Mouse (Mus musculus) forebrain, embryonic 10.5 days (tissue): ENCODE measurements around the gene Srarp. TPM values are rescaled to one million over a fixed set of nuclear protein-coding genes. Genes with fewer than 3 reads are reported as not detected.

Experiments
- DNase-seq: peaks from one replicate; pipeline ENCODE4 v3.0.0-alpha.2; 2017; ENCODE audit warnings: low spot score; ENCODE audit errors: extremely low spot score
- H3K27ac ChIP-seq: fragments of 300-500 bp; sonication (generic); 2 replicates; pipeline ENCODE4 v1.5.1; 2016; ENCODE audit warnings: mild to moderate bottlenecking
- H3K27me3 ChIP-seq: fragments of 300-500 bp; sonication (generic); 2 replicates; pipeline ENCODE4 v1.6.1; 2016; ENCODE audit warnings: mild to moderate bottlenecking; ENCODE audit not compliant: poor library complexity, severe bottlenecking
- H3K36me3 ChIP-seq: fragments of 300-500 bp; sonication (generic); replicated peaks from 2 replicates; pipeline ENCODE4 v1.6.1; 2016; ENCODE audit warnings: mild to moderate bottlenecking, moderate library complexity
- H3K4me1 ChIP-seq: fragments of 300-500 bp; sonication (generic); 2 replicates; pipeline ENCODE4 v1.6.1; 2016
- H3K4me3 ChIP-seq: fragments of 300-500 bp; sonication (generic); 2 replicates; pipeline ENCODE4 v1.5.1; 2016; ENCODE audit warnings: mild to moderate bottlenecking, moderate library complexity
- H3K9me3 ChIP-seq: fragments of 300-500 bp; sonication (generic); 2 replicates; pipeline ENCODE4 v1.6.1; 2016; ENCODE audit warnings: mild to moderate bottlenecking, moderate library complexity
- WGBS: fragments of 180-500 bp; shearing (Covaris S2); methylation state at CpG from one replicate; pipeline ENCODE4 v1.1.7; 2016; 5-methylcytosine and 5-hydroxymethylcytosine counted together
- polyA plus RNA-seq: library from polyadenylated mRNA; unstranded; fragments of >200 nt; fragmentation: Nextera tagmentation; extraction: Ambion mirVana; gene quantifications from 2 replicates; pipeline ENCODE4 v1.2.1, GENCODE M21; 2016

Srarp gene
- polyA plus RNA-seq, 1 experiment from 2014 or later, result not detected

DNA sequence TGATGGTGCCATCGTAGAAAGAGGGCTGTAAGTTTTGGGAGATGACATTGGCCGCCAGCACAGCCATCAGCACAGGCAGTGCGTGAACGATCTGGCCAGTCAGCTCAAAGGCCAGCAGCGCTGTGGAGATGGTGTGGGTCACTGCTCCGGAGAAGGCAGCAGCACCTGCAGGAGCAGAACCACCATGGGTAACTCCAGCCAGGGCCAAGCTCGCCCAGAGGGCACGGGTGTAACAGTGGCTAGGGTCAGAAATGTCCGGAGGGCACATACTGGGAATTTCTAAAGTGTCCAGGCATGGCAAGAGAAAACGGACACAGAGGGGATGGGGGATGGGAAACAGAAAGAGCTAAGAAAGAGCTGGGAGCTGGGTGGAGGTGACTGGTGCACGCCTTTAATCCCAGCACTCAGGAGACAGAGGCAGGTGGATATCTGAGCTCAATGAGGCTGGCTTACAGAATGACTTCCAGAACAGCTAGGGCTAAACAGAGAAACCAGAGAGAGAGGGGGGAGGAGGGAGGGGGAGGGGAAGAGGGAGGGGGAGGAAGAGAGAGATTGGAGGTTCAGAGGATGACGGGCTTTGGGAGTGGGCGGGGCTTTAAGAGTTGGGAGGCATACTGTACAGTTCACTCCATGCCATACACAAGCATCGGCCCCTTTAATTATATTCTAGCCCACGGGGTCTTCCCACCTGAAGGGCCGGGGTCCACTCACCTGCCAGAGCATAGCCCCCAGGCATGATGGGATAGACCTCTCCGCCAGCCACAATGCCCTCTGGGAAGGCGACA is 46.3 kb downstream of the Srarp start:
- Histone ChIP-seq H3K27me3 (peaks cover 23% of the 10 kb centered on the region), H3K27ac (no peak overlapping the region), H3K36me3 (no peaks in the 10 kb centered on the region), H3K9me3 (no peaks in the 10 kb centered on the region), H3K4me1 (peaks cover 23% of the 10 kb centered on the region), H3K4me3 (no peak overlapping the region)
- no peak for DNase-seq
- 76% methylated on average over 18 of the region's 18 CpGs for WGBS

GRCm38 (mm10) chr4:141387933-141388332 is 48.0 kb downstream of the Srarp start:
- DNase-seq, result no peak
- H3K27ac ChIP-seq, result no peak overlapping the region
- no peak overlapping the region for H3K4me3 ChIP-seq
- H3K4me1 ChIP-seq, result peaks cover 32% of the 10 kb centered on the region
- H3K9me3 ChIP-seq, result no peaks in the 10 kb centered on the region
- H3K27me3 ChIP-seq, result peaks cover 32% of the 10 kb centered on the region
- WGBS, result 70% methylated on average over 5 of the region's 5 CpGs
- H3K36me3 ChIP-seq, result no peaks in the 10 kb centered on the region

GRCm38 (mm10) chr4:141387093-141387784 is 48.7 kb downstream of the Srarp start:
- WGBS, result 21% methylated on average over 5 of the region's 5 CpGs
- H3K27ac ChIP-seq, result no peak overlapping the region

DNA sequence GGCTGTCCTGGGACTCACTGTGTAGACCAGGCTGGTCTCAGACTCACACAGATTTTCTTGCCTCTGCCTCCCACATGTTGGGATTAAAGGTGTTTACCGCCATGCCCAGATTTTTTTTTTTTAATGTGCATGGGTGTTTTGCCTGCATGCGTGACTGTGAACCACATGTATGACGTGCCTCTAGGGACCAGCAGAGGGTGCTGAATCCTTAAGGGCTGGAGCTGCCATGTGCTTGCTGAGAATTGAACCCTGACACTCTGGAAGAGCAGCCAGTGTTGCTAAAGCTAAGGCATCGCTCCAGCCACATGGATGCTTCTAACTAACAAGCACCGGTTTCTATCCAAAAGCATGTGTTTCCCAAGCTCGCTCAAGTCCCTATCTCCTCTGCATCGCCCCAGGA is 49.8 kb downstream of the Srarp start:
- Histone ChIP-seq H3K27ac (no peak overlapping the region), H3K9me3 (no peaks in the 10 kb centered on the region), H3K27me3 (peaks cover 44% of the 10 kb centered on the region), H3K4me3 (no peak overlapping the region), H3K4me1 (peaks cover 43% of the 10 kb centered on the region), H3K36me3 (no peaks in the 10 kb centered on the region)
- no peak for DNase-seq
- 73% methylated on average over 7 of the region's 7 CpGs for WGBS

More at GRCm38 (mm10) chr4:141387093-141387784, 48.7 kb downstream of the Srarp start:
- Histone ChIP-seq H3K4me1 (peaks cover 39% of the 10 kb centered on the region), H3K4me3 (no peak overlapping the region), H3K9me3 (no peaks in the 10 kb centered on the region), H3K36me3 (no peaks in the 10 kb centered on the region), H3K27me3 (peaks cover 39% of the 10 kb centered on the region)
- peak; percentile 78 for DNase-seq

GRCm38 (mm10) chr4:141385275-141385674 is 50.6 kb downstream of the Srarp start:
- Histone ChIP-seq H3K27me3 (peaks cover 53% of the 10 kb centered on the region), H3K36me3 (no peaks in the 10 kb centered on the region), H3K27ac (no peak overlapping the region), H3K4me1 (peaks cover 43% of the 10 kb centered on the region), H3K4me3 (no peak overlapping the region), H3K9me3 (no peaks in the 10 kb centered on the region)
- DNase-seq, result peak; percentile 73
- under 1% methylated on average over 7 of the region's 7 CpGs for WGBS

Other genes with a start within 250 kb of the Srarp start
- gene Rsg1, start 222.1 kb downstream of the Srarp start, polyA plus RNA-seq, result 7.3 and 7.8 TPM in 2 replicates
- gene Arhgef19, start 196.6 kb downstream of the Srarp start, polyA plus RNA-seq, result 1.3 and 2.2 TPM in 2 replicates
- 3.3 and 3.7 TPM in 2 replicates for gene Epha2, start 134.9 kb downstream of the Srarp start, polyA plus RNA-seq
- 0.55 and 0.63 TPM in 2 replicates for gene Fam131c, start 67.9 kb downstream of the Srarp start, polyA plus RNA-seq
- 0.05 and 0.06 TPM in 2 replicates for gene Clcnka, start 37.4 kb downstream of the Srarp start, polyA plus RNA-seq
- not detected in 2 replicates for gene Clcnkb, start 20.1 kb downstream of the Srarp start, polyA plus RNA-seq
- not detected in 2 replicates for gene Hspb7, start 15.3 kb downstream of the Srarp start, polyA plus RNA-seq
- 58.9 and 61.1 TPM in 2 replicates for gene Zbtb17, start 8.5 kb upstream of the Srarp start, polyA plus RNA-seq
- 10.7 and 12.0 TPM in 2 replicates for gene Spen, start 102.5 kb upstream of the Srarp start, polyA plus RNA-seq
- gene Fblim1, start 170.0 kb upstream of the Srarp start, polyA plus RNA-seq, result 23.2 and 30.1 TPM in 2 replicates
- gene Tmem82, start 182.5 kb upstream of the Srarp start, polyA plus RNA-seq, result 0.86 and 1.0 TPM in 2 replicates
- gene Slc25a34, start 187.7 kb upstream of the Srarp start, polyA plus RNA-seq, result not detected in 2 replicates
- gene Plekhm2, start 228.8 kb upstream of the Srarp start, polyA plus RNA-seq, result 4.0 and 4.4 TPM in 2 replicates
- 2.5 and 3.8 TPM in 2 replicates for gene Rsc1a1, start 249.5 kb upstream of the Srarp start, polyA plus RNA-seq